Mouse (Mus musculus) brain, adult 2 months (tissue): ENCODE results near the gene Pfkm.

Source experiments
- DNase-seq: peaks from one replicate; pipeline ENCODE4 v3.0.0; 2011; ENCODE audit warnings: low read depth, low spot score

The Pfkm gene

DNA sequence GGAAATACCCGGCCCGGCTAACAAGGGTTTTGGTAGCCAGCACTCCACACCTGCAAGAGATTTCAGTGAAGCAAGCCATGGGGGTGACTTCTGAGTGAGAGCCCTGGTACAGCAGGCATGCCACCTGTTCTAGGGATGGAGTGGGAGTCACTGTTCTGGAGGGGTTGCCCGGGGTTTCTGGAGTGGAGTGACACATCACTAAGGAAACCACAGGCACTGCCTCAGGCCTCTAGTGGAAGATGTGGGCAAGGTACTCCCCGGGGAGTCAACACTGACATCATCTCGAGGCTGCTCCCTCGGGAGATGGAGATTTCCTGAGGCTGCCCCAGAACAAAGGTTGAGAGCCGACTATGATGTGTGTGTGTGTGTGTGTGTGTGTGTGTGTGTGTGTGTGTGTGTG lies 78.0 kb downstream of the Pfkm start:
- peak; percentile 86 for DNase-seq

DNA sequence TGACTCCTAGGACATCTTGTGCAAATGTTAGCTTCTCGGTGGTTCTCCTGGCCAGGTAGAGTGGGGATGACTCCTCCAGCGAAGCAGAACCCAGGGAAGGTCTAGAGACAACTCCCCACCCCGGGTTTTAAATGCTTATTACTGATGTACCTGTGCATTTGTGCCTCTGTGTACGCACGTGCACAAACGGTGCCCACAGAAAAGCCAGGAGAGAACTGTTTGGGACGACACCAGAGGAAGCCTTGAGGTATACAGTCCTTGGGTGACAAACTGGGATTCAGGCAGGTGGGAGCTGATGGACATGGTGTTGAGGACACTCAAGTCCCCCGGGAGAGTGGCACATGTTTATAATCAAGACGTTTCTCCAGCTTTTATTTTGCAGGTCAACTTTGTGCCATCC lies 78.5 kb downstream of the Pfkm start:
- DNase-seq: no peak

DNA sequence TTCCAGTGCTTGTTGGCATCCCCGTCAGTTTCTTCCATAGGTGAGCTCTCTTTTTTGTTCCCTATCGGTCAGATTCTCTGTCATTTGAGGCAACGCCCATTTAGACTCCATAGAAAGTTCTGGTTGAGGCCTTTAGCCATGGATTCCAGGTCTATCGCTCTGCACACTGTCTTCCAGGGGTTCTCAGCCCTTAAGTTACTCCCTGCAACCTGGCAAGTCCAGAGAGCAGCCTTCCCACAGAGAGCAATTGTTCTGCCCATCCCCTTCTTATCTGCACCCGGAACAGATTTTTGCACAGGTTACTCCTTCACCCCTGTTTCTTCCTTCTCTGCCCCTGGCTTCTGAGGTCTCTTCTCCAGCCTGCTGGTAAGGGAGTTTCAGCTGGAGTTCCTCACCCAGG lies 79.7 kb downstream of the Pfkm start:
- no peak for DNase-seq

DNA sequence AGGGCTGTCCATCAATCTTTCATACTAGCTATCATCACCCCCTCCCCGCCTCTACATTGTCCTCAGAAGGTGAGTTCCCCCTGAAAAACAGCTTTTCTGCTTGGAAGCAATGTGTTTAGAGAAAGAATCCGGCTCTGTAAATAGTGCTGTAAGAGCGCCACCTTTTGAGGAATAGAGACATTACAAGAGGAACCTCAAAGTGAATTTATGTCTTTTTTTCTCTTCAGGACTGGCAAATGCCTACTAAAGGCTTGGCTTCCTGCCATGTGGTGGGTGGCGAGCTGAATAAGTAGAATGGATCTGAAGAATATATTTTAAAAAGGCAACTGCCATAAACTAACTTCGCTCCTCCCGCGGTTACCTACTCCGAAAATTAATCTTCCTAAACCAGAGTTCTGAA lies 81.4 kb downstream of the Pfkm start:
- peak; percentile 93 for DNase-seq

GRCm38 (mm10) chr15:98177320-98177719 lies 84.9 kb downstream of the Pfkm start:
- no peak for DNase-seq

- DNase-seq: no peak
Measured at GRCm38 (mm10) chr15:98180567-98181131, 88.3 kb downstream of the Pfkm start.

DNA sequence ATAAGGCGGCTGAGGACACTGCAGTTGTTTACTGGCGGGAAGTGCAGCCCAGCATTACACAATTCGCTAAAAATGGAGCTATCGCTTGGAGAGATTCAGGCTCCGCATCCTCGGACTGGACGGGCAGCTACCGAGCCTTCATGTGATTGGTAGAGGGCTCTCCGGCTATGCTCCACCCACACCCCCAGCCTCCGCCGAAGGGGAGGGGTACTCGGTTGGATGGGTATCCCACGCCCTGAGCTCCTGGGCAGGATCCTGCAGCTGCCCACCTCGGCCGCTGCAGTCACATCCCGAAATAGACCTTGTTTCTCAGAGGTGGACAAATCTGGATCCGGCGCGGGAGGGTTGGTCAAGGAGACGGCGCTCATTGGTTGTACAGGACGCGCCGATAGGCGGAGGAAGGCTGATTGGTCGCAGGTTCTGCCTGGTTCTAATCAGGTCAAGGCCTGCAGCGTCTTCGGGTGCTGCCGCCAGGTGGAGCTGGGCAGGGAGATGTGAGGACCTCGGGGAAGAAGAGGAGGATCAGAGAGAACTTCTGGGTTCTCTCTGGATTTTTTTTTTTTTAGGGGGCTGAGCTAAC lies 88.8 kb downstream of the Pfkm start:
- peak; percentile 99 for DNase-seq
